Mouse (Mus musculus) lung, postnatal 36 days (tissue): ENCODE data around the gene Fcamr.

Experiments used
- DNase-seq: peaks from one replicate; pipeline ENCODE4 v3.0.0; 2022; ENCODE audit warnings: mixed read lengths

The Fcamr gene

DNA sequence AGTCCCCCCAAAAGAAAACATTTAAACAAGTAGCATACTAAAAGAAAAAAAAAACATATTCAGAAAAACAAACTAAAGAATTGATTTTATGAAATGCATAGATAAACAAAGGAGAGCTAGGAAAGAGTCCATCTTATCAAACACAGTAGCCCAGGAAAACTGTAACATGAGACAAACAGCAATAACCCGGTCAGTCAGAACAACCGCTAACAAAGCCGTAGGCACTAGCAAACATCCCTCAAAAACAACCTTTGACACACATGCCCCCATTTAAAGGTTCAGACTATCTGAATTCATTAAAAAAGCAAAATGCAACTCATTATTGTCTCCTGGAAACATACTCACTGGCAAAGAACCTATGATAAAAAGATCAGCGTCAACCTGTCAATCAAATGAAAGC lies 56.8 kb downstream of the Fcamr start:
- no peak for DNase-seq

DNA sequence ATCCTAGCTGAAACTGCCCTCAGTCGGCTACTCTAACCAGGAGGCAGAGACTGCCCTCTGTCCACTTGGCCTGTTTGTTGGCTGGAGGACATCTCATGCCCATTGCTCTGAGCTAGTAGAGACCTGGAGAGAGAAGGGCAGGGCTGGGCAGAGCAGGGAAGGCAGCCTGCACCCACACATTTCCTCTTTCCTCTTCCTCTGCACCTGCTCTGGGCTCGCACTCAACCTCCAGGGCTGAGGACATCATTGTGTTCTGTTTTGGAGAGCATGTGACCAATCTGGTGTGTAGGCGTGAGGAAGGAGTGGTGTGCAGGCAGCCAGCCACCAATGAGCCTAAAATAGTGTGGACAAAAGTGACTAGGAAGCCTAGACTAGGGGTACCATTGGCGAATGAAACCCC lies 63.5 kb downstream of the Fcamr start:
- peak; percentile 38 for DNase-seq
